Mouse (Mus musculus) neural tube, embryonic 13.5 days (tissue): ENCODE measurements at regions not wholly inside any gene's neighbourhood (a gene's known extent, or its start where the extent isn't known, plus 50 kb on each side); places are given as distances from the start of the nearest gene placed in this dataset.

Experiments
- ATAC-seq: fragments of 200-750 bp; cut with Nextera tagmentation; 2 replicates; pipeline ENCODE4 v1.8.0; 2017; ENCODE audit warnings: low read depth, mild to moderate bottlenecking, moderate TSS enrichment, moderate library complexity
- H3K27ac ChIP-seq: fragments of 300-500 bp; sonication (generic); replicated peaks from 2 replicates; pipeline ENCODE4 v1.5.1; 2015; ENCODE audit warnings: moderate library complexity, mild to moderate bottlenecking, inconsistent platforms
- H3K27me3 ChIP-seq: fragments of 300-500 bp; sonication (generic); 2 replicates; pipeline ENCODE4 v1.6.1; 2015; ENCODE audit warnings: mild to moderate bottlenecking, inconsistent platforms
- H3K36me3 ChIP-seq: fragments of 300-500 bp; sonication (generic); 2 replicates; pipeline ENCODE4 v1.6.1; 2015; ENCODE audit warnings: mild to moderate bottlenecking, inconsistent platforms
- H3K4me1 ChIP-seq: fragments of 300-500 bp; sonication (generic); replicated peaks from 2 replicates; pipeline ENCODE4 v1.6.1; 2015; ENCODE audit warnings: inconsistent platforms
- H3K4me2 ChIP-seq: fragments of 300-500 bp; sonication (generic); 2 replicates; pipeline ENCODE4 v1.6.1; 2015; ENCODE audit warnings: inconsistent platforms, mild to moderate bottlenecking, moderate library complexity
- H3K4me3 ChIP-seq: fragments of 300-500 bp; sonication (generic); 2 replicates; pipeline ENCODE4 v1.5.1; 2015; ENCODE audit warnings: mild to moderate bottlenecking, inconsistent platforms
- H3K9ac ChIP-seq: fragments of 300-500 bp; sonication (generic); 2 replicates; pipeline ENCODE4 v1.6.1; 2015; ENCODE audit warnings: moderate library complexity, mild to moderate bottlenecking, inconsistent platforms
- H3K9me3 ChIP-seq: fragments of 300-500 bp; sonication (generic); 2 replicates; pipeline ENCODE4 v1.6.1; 2016; ENCODE audit warnings: inconsistent platforms
- WGBS: fragments of 180-500 bp; shearing (Covaris S2); methylation state at CpG from one replicate; pipeline ENCODE4 v1.1.7; 2015; 5-methylcytosine and 5-hydroxymethylcytosine counted together

DNA sequence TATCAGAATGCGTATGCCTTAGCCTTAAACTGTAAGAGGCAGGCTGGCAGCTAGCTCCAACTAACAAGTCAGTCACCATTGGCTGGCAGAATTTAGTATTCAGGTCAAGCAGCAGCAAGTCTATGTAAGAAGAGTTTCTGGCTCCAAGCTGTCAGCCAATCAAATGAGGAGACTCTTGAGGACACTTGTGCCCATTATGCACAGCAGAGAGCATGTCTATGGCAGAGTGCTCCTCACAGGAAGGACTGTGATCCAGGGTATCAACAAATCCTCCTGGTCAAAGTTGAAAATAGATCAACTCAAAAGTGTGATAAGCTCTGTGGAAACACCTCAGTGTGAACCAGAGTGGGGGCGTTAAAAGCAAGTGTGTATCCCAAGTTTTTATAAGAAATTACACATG is 156.0 kb upstream of the Speer2 start:
- no peak overlapping the region for H3K4me3 ChIP-seq
- H3K27me3 ChIP-seq: no peaks in the 10 kb centered on the region
- H3K4me2 ChIP-seq: no peak overlapping the region
- H3K9ac ChIP-seq: no peak overlapping the region
- 94% methylated on average over 2 of the region's 2 CpGs for WGBS
- no peaks in the 10 kb centered on the region for H3K9me3 ChIP-seq
- H3K36me3 ChIP-seq: no peaks in the 10 kb centered on the region
- H3K4me1 ChIP-seq: no peaks in the 10 kb centered on the region
- ATAC-seq: no peak
- H3K27ac ChIP-seq: no peak overlapping the region

DNA sequence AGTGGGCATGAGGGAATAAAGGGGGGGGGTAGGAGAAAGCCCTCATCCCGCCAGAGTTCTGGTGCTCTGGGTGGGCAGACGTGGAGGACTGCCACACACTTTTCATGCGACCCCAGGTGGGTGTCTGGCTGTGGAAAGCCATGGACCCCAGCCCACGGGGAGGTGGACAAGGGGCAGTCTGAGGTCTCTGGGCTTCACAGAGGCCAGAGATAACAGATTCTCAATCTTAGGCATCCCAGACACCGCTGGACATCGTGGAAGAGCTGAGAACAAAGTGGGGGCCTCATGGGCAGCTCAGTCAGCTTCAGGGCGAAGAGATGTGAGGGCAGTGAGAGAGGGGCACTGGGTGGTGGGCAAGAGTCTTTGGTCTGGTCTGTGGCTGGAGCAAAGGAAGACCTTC is 157.9 kb upstream of the Speer2 start:
- H3K9me3 ChIP-seq: no peaks in the 10 kb centered on the region
- no peak overlapping the region for H3K27ac ChIP-seq
- no peaks in the 10 kb centered on the region for H3K27me3 ChIP-seq
- no peak overlapping the region for H3K9ac ChIP-seq
- no peak overlapping the region for H3K4me2 ChIP-seq
- no peaks in the 10 kb centered on the region for H3K36me3 ChIP-seq
- no peaks in the 10 kb centered on the region for H3K4me1 ChIP-seq
- ATAC-seq: no peak
- WGBS: 79% methylated on average over 7 of the region's 7 CpGs
- H3K4me3 ChIP-seq: no peak overlapping the region

DNA sequence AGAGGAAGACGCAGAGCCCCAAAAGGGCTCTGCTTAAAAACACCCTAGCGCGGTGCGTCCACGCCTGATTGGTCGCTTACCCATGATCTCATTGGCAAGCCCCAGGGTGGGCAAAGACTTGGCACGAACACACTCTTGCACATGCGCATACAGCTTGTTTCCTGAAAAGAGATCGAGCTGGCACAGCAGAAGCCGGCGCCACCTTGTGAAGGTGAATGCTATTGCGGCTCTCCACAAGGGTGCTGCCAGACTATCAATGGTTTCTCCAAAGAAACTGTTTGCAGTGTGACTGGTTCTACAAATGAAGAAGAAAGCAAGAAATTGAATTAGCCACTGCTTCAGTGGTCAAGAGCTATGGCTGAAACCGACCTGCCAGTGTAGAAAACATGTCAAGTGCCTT is 165.1 kb upstream of the Speer2 start:
- no peak overlapping the region for H3K9ac ChIP-seq
- 83% methylated on average over 13 of the region's 13 CpGs for WGBS
- H3K27me3 ChIP-seq: no peaks in the 10 kb centered on the region
- H3K9me3 ChIP-seq: no peaks in the 10 kb centered on the region
- H3K27ac ChIP-seq: no peak overlapping the region
- no peaks in the 10 kb centered on the region for H3K36me3 ChIP-seq
- H3K4me2 ChIP-seq: no peak overlapping the region
- H3K4me3 ChIP-seq: no peak overlapping the region
- no peak for ATAC-seq
- H3K4me1 ChIP-seq: no peaks in the 10 kb centered on the region

DNA sequence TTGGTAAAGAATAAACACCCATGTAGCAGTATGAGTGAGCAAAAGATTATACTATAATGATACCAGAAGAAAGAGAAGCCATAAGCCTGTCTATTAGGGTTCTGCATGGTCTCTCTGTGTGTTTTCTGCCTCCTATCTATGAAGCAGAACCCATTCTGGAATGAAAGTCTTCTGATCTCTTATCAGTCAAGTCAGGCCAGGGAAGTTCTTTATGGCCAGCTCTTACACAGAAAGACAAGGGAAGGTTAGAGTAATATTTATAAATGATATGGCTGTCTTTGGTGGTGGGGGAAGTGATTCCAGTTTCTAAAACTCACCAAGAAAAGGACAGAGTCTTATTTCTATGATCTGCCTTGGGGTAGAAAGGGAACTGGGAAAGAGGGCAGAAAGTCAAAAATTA is 182.0 kb upstream of the Speer2 start:
- Histone ChIP-seq H3K36me3 (no peaks in the 10 kb centered on the region), H3K27ac (no peak overlapping the region), H3K4me2 (no peak overlapping the region), H3K9ac (no peak overlapping the region), H3K9me3 (no peaks in the 10 kb centered on the region), H3K4me3 (no peak overlapping the region), H3K27me3 (no peaks in the 10 kb centered on the region), H3K4me1 (no peaks in the 10 kb centered on the region)
- no peak for ATAC-seq

DNA sequence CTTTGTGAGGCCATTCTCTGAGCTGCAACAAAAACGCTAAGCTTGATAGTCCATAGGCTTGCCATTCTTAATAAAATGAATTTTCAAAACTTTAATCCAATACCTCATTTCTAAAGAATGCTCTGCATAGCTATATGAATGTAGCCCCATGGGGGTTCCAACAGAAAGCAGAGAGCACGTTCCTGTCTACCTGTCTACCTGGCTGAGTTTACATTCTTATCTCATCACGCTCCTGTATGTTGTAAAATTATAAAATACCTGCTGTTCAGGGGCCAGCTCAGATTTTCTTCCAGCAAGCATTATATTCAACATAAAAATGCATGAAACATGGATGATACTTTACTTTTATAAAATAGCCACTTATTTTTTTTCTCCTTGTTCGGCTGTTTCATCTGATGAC is 182.5 kb upstream of the Speer2 start:
- Histone ChIP-seq H3K4me2 (no peak overlapping the region), H3K9me3 (no peaks in the 10 kb centered on the region), H3K27me3 (no peaks in the 10 kb centered on the region), H3K9ac (no peak overlapping the region), H3K4me1 (no peaks in the 10 kb centered on the region), H3K36me3 (no peaks in the 10 kb centered on the region), H3K27ac (no peak overlapping the region), H3K4me3 (no peak overlapping the region)
- ATAC-seq: no peak
- WGBS: 78% methylated on average over 4 of the region's 4 CpGs

DNA sequence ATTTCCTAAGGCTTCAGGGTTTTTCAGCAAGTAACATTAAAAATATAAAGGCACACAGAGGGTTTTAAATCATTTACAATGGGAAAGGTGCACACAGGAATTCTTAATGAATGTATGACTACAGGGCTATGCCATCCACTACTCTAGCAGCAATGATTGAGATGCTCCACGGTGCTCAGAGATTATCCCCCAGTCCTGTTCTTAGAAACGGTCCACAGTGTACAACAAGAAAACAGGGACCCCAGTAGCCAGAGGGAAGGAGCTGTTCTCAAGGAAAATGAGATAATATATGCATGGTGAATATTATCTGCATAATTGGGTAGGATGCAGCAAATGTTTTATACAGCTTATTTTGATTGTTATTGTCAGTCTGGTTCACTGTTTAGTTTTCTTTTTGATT is 186.3 kb upstream of the Speer2 start:
- Histone ChIP-seq H3K9me3 (no peaks in the 10 kb centered on the region), H3K27me3 (no peaks in the 10 kb centered on the region), H3K4me3 (no peak overlapping the region), H3K27ac (no peak overlapping the region), H3K4me2 (no peak overlapping the region), H3K9ac (no peak overlapping the region), H3K4me1 (no peaks in the 10 kb centered on the region), H3K36me3 (no peaks in the 10 kb centered on the region)
- WGBS: 61% methylated on average over 2 of the region's 2 CpGs
- no peak for ATAC-seq

DNA sequence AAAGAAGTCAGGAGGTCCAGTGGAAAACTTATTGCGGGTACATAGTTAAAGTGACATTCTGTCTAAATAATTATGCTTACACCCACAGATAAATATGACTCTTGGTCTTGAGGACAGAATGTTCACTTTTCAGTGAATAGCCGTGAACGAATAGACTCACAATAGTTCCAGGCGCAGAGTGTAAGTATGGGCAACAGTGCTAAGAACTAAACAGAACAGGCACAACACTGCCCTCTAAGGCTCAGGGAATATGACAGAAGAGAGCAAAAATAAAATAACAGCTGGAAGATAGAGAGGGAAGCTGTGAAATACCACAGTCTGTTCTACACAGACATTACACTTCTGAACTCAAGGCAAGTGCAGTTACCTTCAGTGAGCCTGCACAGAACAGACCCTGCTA is 207.9 kb upstream of the Speer2 start:
- H3K9me3 ChIP-seq: no peaks in the 10 kb centered on the region
- H3K27ac ChIP-seq: no peak overlapping the region
- H3K4me3 ChIP-seq: no peak overlapping the region
- no peaks in the 10 kb centered on the region for H3K27me3 ChIP-seq
- H3K4me1 ChIP-seq: no peaks in the 10 kb centered on the region
- WGBS: 91% methylated on average over 4 of the region's 4 CpGs
- H3K36me3 ChIP-seq: no peaks in the 10 kb centered on the region
- H3K4me2 ChIP-seq: no peak overlapping the region
- no peak for ATAC-seq
- H3K9ac ChIP-seq: no peak overlapping the region

DNA sequence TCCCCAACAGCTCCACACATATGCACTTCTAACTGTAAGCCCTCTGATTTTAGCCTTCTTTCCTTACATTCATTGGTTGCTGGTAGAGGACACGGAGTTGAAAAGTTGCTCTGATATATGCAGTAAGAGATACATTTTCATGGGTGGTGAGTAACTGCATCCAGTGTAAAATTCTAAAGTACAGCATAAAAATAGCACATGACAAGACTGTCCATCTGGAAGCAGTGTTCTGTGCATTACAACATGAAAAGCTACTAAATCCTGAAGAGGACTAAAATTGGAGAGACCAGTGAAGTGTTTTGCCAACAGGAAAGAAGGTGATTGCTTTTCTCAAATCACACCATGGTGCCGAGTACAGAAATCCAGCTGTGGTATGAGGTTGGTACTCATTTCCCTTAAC is 210.2 kb upstream of the Speer2 start:
- no peak overlapping the region for H3K27ac ChIP-seq
- no peak overlapping the region for H3K9ac ChIP-seq
- ATAC-seq: no peak
- H3K4me1 ChIP-seq: no peaks in the 10 kb centered on the region
- no peaks in the 10 kb centered on the region for H3K36me3 ChIP-seq
- H3K4me3 ChIP-seq: no peak overlapping the region
- no peaks in the 10 kb centered on the region for H3K27me3 ChIP-seq
- H3K9me3 ChIP-seq: no peaks in the 10 kb centered on the region
- no peak overlapping the region for H3K4me2 ChIP-seq
- WGBS: 81% methylated on average over 2 of the region's 2 CpGs

DNA sequence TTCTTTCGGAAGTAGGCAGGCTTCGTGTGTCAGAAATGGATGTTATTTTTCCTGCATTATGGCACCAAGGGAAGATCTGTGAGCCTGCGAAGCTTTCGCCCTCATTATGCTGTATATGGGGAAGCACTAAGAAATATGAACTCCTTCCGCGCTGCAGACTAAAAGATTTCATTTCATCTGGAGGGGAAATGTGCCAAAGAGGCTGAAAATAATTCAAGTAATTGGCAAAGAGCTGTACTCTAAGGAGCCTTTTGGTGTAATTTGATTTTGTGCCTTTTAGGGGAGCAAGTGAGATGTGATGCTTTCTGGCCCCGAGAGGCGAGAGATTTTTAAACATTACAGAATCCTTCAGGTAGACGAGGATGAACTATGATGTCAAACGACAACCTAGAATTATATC is 216.0 kb upstream of the Speer2 start:
- Histone ChIP-seq H3K27ac (no peak overlapping the region), H3K27me3 (no peaks in the 10 kb centered on the region), H3K36me3 (no peaks in the 10 kb centered on the region), H3K9ac (no peak overlapping the region), H3K4me1 (no peaks in the 10 kb centered on the region), H3K4me2 (no peak overlapping the region), H3K4me3 (no peak overlapping the region), H3K9me3 (no peaks in the 10 kb centered on the region)
- 85% methylated on average over 10 of the region's 10 CpGs for WGBS
- no peak for ATAC-seq

DNA sequence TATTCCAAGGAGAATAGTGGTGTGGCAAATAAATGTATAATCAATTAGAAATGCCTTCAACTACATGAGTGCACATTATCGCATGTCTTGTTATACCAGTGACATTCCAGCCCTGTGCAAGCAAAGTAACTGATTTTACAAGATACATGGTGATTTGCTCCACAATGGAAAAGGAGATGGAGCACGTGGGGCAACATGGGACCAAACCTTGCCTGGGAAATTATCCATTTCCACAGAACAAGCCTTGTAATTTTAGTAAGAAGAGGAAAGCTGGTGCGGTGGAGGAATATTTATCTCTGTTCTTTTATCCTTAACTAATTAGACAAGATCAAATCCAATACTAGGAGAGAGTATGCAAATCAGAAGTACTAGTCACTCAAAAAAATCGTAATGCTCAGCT is 222.5 kb upstream of the Gbe1 start:
- Histone ChIP-seq H3K36me3 (no peaks in the 10 kb centered on the region), H3K9me3 (no peaks in the 10 kb centered on the region), H3K4me1 (no peaks in the 10 kb centered on the region), H3K27me3 (no peaks in the 10 kb centered on the region), H3K27ac (no peak overlapping the region), H3K4me3 (no peak overlapping the region), H3K9ac (no peak overlapping the region), H3K4me2 (no peak overlapping the region)
- no peak for ATAC-seq
- 67% methylated on average over 4 of the region's 4 CpGs for WGBS

DNA sequence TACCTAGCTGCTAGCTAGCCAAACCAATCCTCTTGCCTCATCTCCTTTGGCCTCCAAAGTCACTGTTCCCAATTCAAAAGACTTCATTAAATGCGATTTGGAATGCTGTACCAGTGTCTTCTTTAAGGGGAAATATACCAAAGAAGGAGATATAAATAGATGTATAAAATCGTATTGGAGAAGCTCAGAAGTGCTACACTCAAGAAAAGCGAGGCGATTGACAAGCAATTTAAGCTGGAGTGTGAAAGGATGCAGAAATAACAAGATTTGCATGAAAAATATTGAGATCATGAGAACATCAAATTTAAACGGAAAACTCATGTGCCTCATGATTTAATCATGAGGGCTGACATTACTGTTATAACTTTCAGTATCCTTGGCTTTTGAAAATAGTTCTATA is 221.8 kb upstream of the Gbe1 start:
- ATAC-seq: no peak
- H3K27ac ChIP-seq: no peak overlapping the region
- 90% methylated on average over 5 of the region's 5 CpGs for WGBS

DNA sequence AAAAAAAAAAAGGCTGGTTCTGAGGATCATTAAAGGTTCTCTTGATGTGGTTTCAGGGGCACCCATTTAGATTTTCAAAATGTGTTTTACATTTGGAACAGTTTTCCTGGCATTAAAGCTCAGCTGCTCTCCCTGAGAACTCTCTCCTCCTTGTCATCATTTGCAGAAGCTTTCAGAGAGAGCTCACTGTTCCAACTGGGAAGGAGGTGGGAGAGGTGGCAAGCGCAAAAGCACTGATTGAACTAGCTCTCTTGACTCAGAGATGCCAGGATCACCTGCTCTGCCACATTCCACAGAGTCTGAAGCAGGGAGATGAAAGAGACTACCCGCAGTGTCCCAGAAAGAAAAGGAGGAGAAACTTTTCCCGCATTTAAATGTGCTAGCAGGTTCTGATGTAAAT is 220.5 kb upstream of the Gbe1 start:
- no peak overlapping the region for H3K4me3 ChIP-seq
- H3K36me3 ChIP-seq: no peaks in the 10 kb centered on the region
- H3K4me2 ChIP-seq: no peak overlapping the region
- no peaks in the 10 kb centered on the region for H3K9me3 ChIP-seq
- no peaks in the 10 kb centered on the region for H3K27me3 ChIP-seq
- H3K9ac ChIP-seq: no peak overlapping the region
- no peaks in the 10 kb centered on the region for H3K4me1 ChIP-seq
- H3K27ac ChIP-seq: no peak overlapping the region
- ATAC-seq: no peak
- WGBS: 20% methylated on average over 3 of the region's 3 CpGs

More for the DNA sequence above, 221.8 kb upstream of the Gbe1 start:
- H3K4me1 ChIP-seq: no peaks in the 10 kb centered on the region
- no peak overlapping the region for H3K9ac ChIP-seq
- H3K4me2 ChIP-seq: no peak overlapping the region
- no peaks in the 10 kb centered on the region for H3K27me3 ChIP-seq
- no peaks in the 10 kb centered on the region for H3K36me3 ChIP-seq
- no peak overlapping the region for H3K4me3 ChIP-seq
- H3K9me3 ChIP-seq: no peaks in the 10 kb centered on the region

DNA sequence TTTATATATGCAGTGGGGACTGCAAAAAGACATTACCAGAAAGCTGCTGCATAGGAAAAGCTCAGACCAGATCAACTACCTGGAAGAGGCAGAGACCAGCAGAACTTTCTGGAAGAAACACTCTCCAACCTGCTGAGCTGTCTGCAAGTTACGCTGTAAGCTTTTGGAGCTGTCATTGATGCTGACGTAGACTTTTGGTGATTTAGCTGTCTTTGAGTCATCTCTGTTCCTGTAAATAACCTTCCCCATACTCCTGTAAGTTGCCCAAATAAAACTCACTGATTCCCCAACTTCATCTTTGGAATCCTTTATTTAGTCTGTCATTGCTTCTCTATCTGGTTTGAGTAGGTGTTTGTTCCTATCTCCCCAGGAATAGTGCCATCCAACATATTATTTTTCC is 218.5 kb upstream of the Gbe1 start:
- no peak for ATAC-seq

More for the DNA sequence above, 218.5 kb upstream of the Gbe1 start:
- 89% methylated on average over 2 of the region's 2 CpGs for WGBS
- H3K4me1 ChIP-seq: no peaks in the 10 kb centered on the region
- H3K27me3 ChIP-seq: no peaks in the 10 kb centered on the region
- no peak overlapping the region for H3K4me2 ChIP-seq
- no peak overlapping the region for H3K4me3 ChIP-seq
- no peak overlapping the region for H3K9ac ChIP-seq
- H3K27ac ChIP-seq: no peak overlapping the region
- H3K36me3 ChIP-seq: no peaks in the 10 kb centered on the region
- H3K9me3 ChIP-seq: no peaks in the 10 kb centered on the region
